Mouse (Mus musculus): ENCODE results near the gene Col6a6.
A peak's percentile ranks its signal among the peaks of the same experiment; 100 is the strongest.

Gene Col6a6

DNA sequence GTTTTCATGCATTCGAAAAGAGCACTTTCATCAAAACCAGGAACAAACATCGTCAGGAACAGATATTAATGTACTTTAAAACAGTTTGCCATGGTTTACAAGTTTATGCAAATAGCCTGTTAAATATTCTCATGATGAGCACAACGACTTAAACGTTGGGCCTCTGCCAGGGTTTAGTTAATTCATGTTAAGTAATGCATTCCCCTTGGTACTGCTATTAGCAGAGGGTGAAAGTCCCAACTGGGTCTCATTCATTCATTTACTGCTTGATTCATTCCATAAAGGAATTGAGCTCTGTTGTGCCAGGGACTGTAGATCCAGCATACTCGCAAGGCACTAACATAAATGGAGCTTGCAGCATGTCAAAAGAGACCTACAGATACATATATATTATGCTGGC lies 92.8 kb downstream of the Col6a6 start:
- no peak for DNase-seq (ENCODE audit: low read depth)

DNA sequence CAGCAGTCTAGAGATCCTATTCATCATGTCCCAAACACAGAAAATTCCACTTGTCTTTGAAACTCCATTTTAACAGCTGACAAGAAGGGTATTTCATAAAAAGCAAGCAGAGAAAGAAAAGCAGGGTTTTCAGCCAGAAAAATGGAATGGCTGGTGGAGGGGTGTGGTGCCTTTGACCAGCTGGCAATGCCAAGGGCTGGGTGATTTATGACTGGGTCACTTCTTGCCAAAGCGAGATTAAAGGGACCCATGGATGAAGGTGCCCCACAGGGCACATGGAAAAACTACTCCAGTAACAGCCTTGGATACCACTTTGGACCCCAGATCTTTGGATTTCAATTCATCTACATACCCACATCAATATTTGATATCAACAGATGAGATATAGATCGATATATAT lies 93.3 kb downstream of the Col6a6 start:
- DNase-seq (ENCODE audit: low read depth): no peak

DNA sequence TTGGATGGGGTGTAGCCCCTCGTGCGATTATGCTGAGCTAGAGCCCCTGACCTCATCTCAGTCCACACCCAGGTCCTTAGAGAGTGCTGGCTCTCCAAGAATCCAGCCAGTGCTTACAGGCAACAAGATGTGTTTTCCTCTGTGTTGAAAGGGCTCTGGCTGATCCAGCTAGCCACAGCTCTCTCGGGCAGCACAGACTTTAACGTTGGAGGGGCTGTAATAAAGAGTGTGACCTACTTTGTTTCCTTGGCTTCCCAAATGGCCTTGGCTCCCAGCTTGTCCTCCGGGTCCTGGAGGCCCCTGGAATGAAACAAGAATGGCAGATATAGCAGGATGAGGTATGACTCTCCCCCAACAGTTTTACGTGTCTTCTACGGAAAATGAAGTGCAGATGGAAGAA lies 96.0 kb downstream of the Col6a6 start:
- DNase-seq (ENCODE audit: low read depth): no peak

DNA sequence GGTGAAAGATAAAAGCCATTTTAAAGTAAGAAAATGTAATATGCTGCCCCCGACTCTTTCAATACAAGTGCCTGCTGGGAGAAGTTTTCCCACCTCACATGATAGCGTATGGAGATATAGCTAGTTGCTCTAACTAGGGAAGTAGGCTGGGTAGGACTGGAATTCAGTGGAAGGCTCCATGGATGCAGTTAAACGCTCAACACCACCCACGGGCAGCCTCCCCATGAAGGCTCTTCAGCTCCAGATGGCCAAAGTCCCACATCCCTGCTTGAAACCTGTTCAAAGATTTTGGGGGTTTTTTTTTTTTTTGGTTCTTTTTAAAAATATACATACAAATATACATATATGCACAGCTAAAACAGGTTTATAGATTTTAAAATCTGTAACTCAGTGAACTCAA lies 107.5 kb downstream of the Col6a6 start:
- DNase-seq (ENCODE audit: low read depth): no peak

DNA sequence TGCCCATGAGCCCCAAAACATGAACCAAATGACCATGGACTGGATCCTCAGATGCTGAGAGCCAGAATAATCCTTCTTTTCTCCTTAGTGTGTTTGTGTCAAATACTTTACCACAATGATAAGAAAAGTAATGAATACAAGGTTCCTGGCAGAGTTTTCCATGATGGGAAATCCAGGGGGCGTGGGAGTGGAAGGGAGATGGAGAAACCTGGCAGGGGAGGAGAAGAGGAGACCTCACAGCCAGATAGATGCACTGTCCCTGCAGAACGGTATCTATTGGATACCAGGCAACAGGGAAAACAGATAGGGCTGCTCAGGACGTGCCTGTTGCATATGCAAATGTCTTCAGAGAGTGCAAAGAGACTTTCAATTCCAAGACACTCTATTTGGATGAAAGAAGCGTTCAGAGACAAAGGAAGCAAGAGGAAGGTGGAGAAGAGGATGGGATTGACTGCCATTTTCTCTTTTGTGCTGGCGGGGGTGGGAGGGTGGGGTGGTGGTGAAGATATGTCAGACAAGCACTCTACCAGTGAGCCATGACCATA lies 108.0 kb downstream of the Col6a6 start:
- no peak for DNase-seq (ENCODE audit: low read depth)

DNA sequence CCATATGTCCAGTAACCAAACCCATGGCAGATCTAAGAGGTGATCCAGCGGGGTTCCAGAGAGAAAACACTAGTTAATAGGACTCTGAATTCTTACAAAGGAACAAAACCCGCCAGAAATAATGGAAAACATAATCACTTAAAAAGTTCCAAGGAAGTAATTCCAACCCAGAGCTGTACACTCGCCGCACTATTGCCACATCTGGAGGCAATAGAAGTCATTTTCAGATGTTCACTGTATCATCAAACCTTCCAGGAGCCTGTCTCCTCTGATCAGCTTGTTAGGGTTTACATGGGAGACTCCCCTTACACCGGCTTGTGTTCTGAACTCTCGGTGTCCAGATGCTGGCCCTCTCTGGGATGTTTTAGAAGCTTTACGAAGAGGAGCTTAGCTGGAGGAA lies 108.6 kb downstream of the Col6a6 start:
- DNase-seq (ENCODE audit: low read depth): no peak

- DNase-seq (ENCODE audit: low read depth): no peak
Measured at GRCm38 (mm10) chr9:105712049-105712448, 115.9 kb downstream of the Col6a6 start.

GRCm38 (mm10) chr9:105705011-105705410 lies 122.9 kb downstream of the Col6a6 start:
- no peak for DNase-seq (ENCODE audit: low read depth)

DNA sequence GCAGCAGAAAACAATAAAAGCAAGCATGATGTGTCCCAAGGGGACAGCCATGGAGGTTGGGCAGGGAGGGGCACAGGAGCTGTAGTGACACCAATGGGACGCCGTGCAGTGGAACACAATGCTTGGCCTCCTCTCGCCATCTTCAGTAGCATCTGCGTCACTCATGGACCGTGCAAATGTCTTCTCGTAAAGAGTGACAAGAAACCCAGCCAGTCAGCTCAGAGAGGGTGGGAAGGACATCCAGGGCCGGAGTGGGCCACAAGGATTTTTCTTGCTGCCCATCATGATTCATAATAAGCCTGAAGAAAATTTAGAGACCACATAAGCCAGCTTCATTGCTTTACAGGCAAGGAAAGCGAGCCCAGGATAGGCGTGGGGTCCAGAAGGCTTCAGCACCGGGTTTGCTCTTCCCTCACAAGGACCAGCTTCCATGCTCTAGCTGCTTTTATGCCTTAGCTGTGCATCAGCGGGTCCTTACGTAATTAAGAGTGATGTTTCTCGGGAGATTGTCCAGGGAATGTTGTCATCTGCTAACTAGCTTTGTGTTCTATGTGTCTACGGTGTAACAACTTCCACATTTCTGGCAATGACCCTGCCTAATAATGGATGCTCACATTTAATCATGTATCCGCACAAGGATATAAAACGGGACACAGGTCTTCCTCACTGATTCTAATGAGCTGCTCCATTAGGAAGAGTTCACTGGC lies 123.6 kb downstream of the Col6a6 start:
- no peak for DNase-seq (ENCODE audit: low read depth)

DNA sequence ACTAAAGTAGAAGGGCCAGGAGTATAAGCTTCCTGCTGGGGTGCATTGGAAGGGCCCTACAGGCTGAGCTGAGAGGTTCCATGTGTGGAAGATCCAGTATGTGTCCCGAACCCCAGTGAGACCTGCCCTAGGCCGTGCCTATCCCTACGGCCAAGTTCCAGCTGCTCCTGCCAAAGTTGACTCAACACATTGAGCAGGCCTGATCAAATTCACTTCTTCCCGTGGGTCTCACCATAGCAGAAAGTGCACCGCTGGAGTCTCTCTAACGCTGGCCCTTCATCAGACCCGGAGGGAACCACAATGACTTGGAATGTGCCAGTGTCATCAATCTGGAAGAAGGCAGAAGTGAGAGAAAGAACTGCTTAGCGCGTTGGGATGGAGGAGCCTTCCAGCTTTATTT lies 126.0 kb downstream of the Col6a6 start:
- DNase-seq (ENCODE audit: low read depth): no peak

- DNase-seq (ENCODE audit: low read depth): no peak
Measured at GRCm38 (mm10) chr9:105700702-105701101, 127.3 kb downstream of the Col6a6 start.

DNA sequence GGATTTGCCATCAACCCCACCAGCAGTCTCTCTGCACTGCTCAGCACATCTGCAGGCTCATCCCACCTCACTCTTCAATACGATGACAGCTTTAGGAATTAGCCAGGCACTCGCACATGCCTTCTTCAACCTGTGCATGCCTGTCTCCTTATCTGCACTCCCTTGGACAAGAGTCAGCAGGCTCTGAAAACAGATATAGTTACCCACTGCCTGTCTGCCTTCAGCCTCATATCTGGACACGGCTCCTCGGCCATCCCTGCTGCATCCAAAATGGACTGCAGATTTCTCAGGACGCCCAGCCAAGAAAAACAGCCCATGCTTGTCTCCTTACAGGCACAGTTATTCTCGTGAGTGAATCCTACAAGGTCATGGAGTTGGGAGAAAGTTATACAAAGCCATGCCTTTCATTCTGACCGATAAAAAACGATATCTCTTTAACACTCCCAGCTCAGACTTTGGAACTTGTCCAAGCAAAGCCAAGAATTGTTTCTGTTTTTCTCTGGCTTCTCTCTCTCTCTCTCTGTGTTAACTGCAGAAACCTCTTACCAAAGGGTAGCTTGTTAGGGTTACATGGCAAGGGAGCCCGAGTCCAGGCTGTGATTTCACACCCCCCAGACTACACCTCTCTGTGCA lies 130.1 kb downstream of the Col6a6 start:
- no peak for DNase-seq (ENCODE audit: low read depth)

GRCm38 (mm10) chr9:105696818-105697564 lies 131.0 kb downstream of the Col6a6 start:
- no peak for DNase-seq (ENCODE audit: low read depth)

DNA sequence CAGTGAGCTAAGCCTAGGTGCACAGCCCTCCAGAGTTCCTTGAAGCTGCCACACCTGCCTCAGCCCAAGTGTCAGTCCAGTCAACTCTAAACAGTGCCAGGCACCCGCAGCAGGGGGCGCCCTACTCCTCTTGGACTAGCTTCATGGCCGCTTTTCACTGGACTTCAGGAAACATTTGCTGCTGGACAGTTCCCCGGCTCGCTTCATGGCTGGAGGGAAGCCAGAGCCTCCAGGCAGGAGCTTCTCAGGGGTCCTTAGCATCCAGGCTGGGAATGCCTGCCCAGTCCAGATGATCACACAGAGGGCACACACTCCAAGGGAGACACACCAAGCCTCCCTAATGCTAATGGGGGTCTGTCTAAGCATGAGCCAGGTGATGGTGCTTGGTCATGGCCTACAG lies 134.1 kb downstream of the Col6a6 start:
- peak; percentile 17 for DNase-seq (ENCODE audit: low read depth)

- no peak for DNase-seq (ENCODE audit: low read depth)
Measured at GRCm38 (mm10) chr9:105693056-105693455, 134.9 kb downstream of the Col6a6 start.

- DNase-seq (ENCODE audit: low read depth): no peak
Measured at GRCm38 (mm10) chr9:105692472-105692871, 135.5 kb downstream of the Col6a6 start.

- DNase-seq (ENCODE audit: low read depth): no peak
Measured at GRCm38 (mm10) chr9:105689485-105689884, 138.5 kb downstream of the Col6a6 start.

DNA sequence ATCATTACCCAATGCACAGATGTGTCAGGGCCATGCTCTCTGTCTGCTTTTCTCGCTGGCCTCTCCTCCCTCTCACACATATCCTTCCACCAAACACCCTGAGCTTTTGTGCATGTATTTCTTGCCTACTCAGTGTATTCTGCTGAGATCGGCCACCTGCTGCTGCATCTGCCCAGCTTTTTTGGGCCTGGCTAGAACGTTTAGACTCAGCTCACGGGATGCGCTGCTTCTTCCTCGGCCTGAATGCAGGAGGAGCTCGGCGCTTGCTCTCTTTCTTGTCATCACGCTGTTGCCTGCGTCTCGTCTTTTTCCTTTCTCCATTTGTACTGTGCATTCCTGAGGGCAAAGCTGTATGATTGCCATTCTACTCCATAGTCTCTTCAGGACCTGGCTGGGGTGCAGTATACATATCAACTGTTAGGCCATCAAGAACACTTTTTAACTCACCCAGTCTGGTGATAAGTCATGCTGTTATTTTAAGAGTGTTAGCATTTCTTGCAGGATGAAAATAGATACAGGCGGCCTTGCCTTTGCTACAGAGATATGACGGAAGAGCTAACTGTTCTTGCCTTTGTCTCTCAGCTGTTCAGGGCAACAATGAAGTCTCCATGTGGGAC lies 143.3 kb downstream of the Col6a6 start:
- no peak for DNase-seq (ENCODE audit: low read depth)

GRCm38 (mm10) chr9:105681386-105681785 lies 146.6 kb downstream of the Col6a6 start:
- no peak for DNase-seq (ENCODE audit: low read depth)

DNA sequence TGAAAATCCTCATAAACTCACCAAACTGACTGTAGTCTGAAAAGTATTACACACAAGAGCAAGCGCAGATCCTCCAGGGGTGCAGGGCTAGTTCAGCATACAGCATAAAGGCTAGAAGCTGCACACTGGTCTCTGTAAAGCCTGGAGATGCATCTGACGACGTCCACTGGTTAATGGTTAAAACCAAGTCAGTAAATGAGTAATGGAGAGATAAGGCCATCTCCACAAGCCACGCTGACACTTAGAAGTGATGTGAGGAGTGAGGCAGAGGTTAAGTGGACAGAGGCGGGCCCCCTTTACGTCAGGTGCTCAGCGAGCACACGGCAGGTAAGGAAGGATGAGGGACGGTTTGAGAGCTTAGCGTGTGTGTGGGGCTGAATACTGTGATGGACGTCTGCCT lies 152.0 kb downstream of the Col6a6 start:
- DNase-seq (ENCODE audit: low read depth): no peak

DNA sequence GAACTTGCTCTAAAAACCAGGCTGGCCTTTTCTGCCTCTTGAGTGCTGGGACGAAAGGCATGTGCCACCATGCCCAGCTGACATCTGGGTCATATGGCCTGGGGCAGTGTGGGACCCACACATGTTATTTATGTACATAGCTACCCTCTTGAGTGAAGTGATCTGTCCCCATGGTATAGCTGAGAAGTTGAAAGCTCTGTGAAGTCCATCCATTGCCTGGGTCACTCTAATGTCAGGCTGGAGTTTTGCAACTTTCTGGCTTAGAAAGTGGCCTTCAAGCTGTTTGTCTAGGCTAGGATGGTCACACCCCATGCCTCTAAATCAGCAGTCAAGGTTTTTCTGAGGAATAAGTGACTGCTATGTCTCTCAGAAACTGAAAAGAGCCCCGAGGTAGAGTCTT lies 155.9 kb downstream of the Col6a6 start:
- DNase-seq (ENCODE audit: low read depth): no peak

DNA sequence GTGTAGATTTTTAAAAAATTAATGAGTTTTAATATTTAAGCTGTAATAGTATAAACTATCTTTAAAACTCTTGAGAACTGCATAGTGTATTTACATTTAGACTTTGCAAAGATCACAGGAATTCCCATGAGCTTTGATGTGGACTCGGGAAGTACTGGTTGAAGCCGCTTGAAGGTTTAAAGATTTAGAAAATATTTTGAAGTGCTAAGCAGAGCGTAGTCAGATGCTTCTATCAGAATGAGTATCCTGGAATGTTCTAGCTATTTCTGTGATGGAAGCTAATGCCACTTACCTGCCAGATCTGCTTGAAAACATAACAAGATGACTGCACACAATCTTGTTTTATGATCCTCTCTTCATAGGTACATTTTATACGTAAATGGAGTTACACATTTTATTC lies 157.0 kb downstream of the Col6a6 start:
- no peak for DNase-seq (ENCODE audit: low read depth)

DNA sequence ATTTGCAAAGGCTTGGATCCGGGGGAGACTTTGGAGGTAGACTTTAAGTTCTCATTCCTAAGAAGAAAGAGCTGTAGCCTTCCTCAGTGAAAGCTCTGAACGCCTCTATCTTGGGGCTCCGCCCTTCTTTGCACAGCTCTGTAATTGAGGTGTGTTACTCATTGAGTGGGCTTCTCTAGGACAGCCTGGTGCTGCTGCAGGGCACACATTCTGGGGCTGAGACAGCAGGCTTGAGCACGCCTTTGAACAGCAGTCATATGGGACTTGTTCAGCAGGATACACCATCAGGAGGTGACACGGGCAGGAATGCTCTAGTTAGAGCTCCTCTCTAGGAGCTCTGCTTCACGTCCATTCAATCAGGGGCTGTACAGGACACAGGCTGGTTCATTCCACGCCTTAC lies 162.7 kb downstream of the Col6a6 start:
- no peak for DNase-seq (ENCODE audit: low read depth)
